Mouse (Mus musculus) lung, adult 2 months (tissue): ENCODE data around the gene Yme1l1.

Source experiments
- CTCF ChIP-seq: fragments of 200-500 bp; IDR thresholded peaks from 2 replicates; pipeline ENCODE4 v1.5.1; 2011; ENCODE audit warnings: mild to moderate bottlenecking, low read length, control low read depth; ENCODE audit not compliant: insufficient read depth
- POLR2A ChIP-seq: fragments of 200-500 bp; IDR thresholded peaks from 2 replicates; pipeline ENCODE4 v1.6.1; 2011; ENCODE audit warnings: low read depth, mild to moderate bottlenecking, control low read depth, low read length, borderline replicate concordance; ENCODE audit errors: extremely low read depth

GRCm38 (mm10) chr2:23155777-23156607 lies at the start of gene Yme1l1, which contains the start of gene Mastl:
- no peak for TF ChIP-seq CTCF
- peak; percentile 76; the same call in 1 of the 2 replicates for TF ChIP-seq POLR2A
